Mouse (Mus musculus) ES-Bruce4 (cell line): Measurements from ENCODE around the gene Nfe2. TPM values are rescaled to one million over a fixed set of nuclear protein-coding genes. Genes with fewer than 3 reads are reported as not detected.
A peak's percentile ranks its signal among the peaks of the same experiment; 100 is the strongest.

ENCODE experiments used
- H3K27ac ChIP-seq: 2 replicates; pipeline ENCODE4 v1.5.1; 2012; ENCODE audit warnings: low read length, inconsistent platforms; ENCODE audit not compliant: insufficient read depth
- H3K27me3 ChIP-seq: 2 replicates; pipeline ENCODE4 v1.6.1; 2012; ENCODE audit warnings: mild to moderate bottlenecking, low read length, inconsistent platforms; ENCODE audit not compliant: control insufficient read depth, poor library complexity, insufficient read depth, severe bottlenecking
- H3K36me3 ChIP-seq: 2 replicates; pipeline ENCODE4 v1.6.1; 2012; ENCODE audit warnings: inconsistent platforms, mild to moderate bottlenecking, low read length, moderate library complexity; ENCODE audit not compliant: control insufficient read depth, poor library complexity, insufficient read depth, severe bottlenecking
- H3K4me1 ChIP-seq: one replicate; pipeline ENCODE4 v1.8.1; 2011; ENCODE audit warnings: low read length; ENCODE audit not compliant: control insufficient read depth, insufficient read depth
- H3K4me3 ChIP-seq: 2 replicates; pipeline ENCODE4 v1.5.1; 2011; ENCODE audit warnings: low read depth, mild to moderate bottlenecking, low read length
- H3K9ac ChIP-seq: 2 replicates; pipeline ENCODE4 v1.6.1; 2012; ENCODE audit warnings: low read depth, mild to moderate bottlenecking, inconsistent platforms; ENCODE audit not compliant: poor library complexity, severe bottlenecking
- H3K9me3 ChIP-seq: replicated peaks from 2 replicates; pipeline ENCODE4 v1.6.1; 2012; ENCODE audit warnings: mild to moderate bottlenecking, low read length, inconsistent platforms; ENCODE audit not compliant: control insufficient read depth, poor library complexity, insufficient read depth, severe bottlenecking
- CTCF ChIP-seq: IDR thresholded peaks from one replicate; pipeline ENCODE4 v1.8.1; 2011; ENCODE audit warnings: low read depth, low read length
- EP300 ChIP-seq: IDR thresholded peaks from 2 replicates; pipeline ENCODE4 v1.6.1; 2011; ENCODE audit warnings: low read depth, low read length; ENCODE audit not compliant: insufficient read depth
- POLR2A ChIP-seq: IDR thresholded peaks from one replicate; pipeline ENCODE4 v1.8.1; 2011; ENCODE audit warnings: low read length; ENCODE audit not compliant: insufficient read depth
- polyA plus RNA-seq: library from polyadenylated mRNA; stranded (reverse); fragments of >200 nt; gene quantifications from 2 replicates; pipeline ENCODE4 v1.2.4, GENCODE M21; 2011; ENCODE audit warnings: low read depth; ENCODE audit not compliant: missing spikeins, insufficient read depth, insufficient read length

Nfe2 gene
- polyA plus RNA-seq, 1 experiment, result not detected

DNA sequence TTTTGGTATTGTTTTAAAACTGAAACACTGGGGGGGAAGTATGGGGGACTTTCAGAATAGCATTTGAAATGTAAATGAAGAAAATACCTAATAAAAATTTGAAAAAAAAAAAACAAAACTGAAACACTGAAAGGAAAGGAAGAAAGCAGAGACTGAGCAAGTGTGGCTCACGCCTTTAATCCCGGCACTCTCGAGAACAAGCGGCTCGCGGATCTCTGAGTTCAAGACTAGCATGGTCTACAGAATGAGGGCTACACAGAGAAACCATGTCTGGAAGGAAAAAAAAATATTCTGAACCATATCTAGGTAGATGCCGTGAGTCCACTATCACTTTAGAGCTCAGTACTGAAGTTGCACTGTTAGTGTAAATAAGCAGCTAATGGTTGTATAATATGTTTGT is 20.9 kb downstream of the Nfe2 start:
- no peak overlapping the region; the same call in 1 of the 2 replicates for H3K4me3 ChIP-seq
- H3K4me1 ChIP-seq, result no peaks in the 10 kb centered on the region
- peaks cover 20% of the 10 kb centered on the region for H3K36me3 ChIP-seq
- no peak overlapping the region for H3K27ac ChIP-seq
- peak overlapping the region; percentile 48; the same call in 1 of the 2 replicates for H3K9ac ChIP-seq
- no peaks in the 10 kb centered on the region for H3K9me3 ChIP-seq
- no peak for TF ChIP-seq POLR2A
- no peaks in the 10 kb centered on the region for H3K27me3 ChIP-seq

DNA sequence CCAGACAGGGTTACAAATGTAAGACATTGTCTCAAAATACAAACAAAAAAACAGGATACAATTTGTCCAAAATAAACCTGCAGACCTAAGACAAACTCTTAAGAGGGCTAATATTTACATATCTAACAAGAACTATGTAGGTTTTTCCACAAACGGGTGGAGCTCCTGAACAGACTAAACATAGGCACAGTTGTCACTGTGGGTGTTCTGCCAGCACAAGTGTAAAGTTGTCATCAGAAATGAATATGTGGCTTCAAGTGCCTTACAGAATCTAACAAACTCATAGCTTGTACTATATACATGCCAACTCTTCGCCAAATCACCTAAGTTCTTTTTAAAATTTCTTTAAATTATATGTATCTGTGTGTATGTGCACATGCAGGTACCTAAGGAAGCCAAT is 25.1 kb downstream of the Nfe2 start:
- no peak overlapping the region for H3K9ac ChIP-seq
- peaks cover 6% of the 10 kb centered on the region for H3K36me3 ChIP-seq

DNA sequence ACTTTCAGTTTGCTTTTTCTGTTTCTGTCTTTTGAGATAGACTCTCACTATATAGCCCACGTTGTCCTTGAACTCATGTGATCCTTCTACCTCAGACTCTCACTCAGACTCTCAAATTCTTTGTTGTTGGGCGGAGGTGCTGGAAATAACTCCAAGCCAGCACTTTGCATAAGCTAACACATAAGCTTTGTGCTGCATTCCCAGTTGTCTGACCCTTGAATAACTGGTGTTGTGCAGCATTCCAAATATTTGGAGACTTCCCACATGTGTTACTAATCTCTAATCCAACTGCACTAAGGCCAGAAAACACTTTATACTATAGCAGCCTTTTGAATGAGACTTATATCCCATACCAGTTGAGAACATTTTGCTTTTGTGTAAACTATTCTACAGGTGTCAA is 29.3 kb downstream of the Nfe2 start:
- Histone ChIP-seq H3K9ac (no peak overlapping the region), H3K27me3 (no peaks in the 10 kb centered on the region), H3K4me3 (no peak overlapping the region), H3K9me3 (no peaks in the 10 kb centered on the region), H3K36me3 (peaks cover 3% of the 10 kb centered on the region), H3K27ac (peak overlapping the region; percentile 54; the same call in 1 of the 2 replicates), H3K4me1 (no peaks in the 10 kb centered on the region)
- no peak for TF ChIP-seq POLR2A
- TF ChIP-seq EP300, result no peak
- TF ChIP-seq CTCF, result no peak

More for the DNA sequence above, 25.1 kb downstream of the Nfe2 start:
- no peak overlapping the region for H3K27ac ChIP-seq
- H3K9me3 ChIP-seq, result no peaks in the 10 kb centered on the region
- no peaks in the 10 kb centered on the region for H3K4me1 ChIP-seq
- no peak overlapping the region for H3K4me3 ChIP-seq
- H3K27me3 ChIP-seq, result no peaks in the 10 kb centered on the region
- TF ChIP-seq EP300 (no peak), CTCF (no peak), POLR2A (no peak)

DNA sequence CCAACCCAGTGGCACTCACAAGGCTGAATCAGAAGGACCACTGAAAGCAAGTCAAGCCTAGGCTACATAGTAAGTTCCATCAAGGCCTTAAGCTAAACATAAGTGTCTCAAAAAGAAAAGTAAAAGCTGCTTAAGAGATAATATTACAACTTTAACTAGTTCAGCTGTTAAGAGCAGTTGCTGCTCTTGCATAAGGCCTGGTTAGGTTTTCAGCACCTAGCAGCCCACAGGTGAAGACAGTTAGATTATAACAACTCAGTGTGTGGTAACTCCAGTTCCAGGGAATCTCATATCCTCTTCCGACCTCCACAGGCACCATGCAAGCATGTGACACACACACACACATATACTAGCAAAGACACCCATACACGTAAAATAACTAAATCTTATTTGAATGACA is 30.6 kb downstream of the Nfe2 start:
- H3K36me3 ChIP-seq, result peaks cover 1% of the 10 kb centered on the region
- H3K9ac ChIP-seq, result no peak overlapping the region
- H3K4me3 ChIP-seq, result no peak overlapping the region
- H3K27me3 ChIP-seq, result no peaks in the 10 kb centered on the region
- H3K4me1 ChIP-seq, result no peaks in the 10 kb centered on the region
- peak overlapping the region; percentile 24; the same call in 1 of the 2 replicates for H3K27ac ChIP-seq
- no peaks in the 10 kb centered on the region for H3K9me3 ChIP-seq
- TF ChIP-seq CTCF (no peak), POLR2A (no peak)

DNA sequence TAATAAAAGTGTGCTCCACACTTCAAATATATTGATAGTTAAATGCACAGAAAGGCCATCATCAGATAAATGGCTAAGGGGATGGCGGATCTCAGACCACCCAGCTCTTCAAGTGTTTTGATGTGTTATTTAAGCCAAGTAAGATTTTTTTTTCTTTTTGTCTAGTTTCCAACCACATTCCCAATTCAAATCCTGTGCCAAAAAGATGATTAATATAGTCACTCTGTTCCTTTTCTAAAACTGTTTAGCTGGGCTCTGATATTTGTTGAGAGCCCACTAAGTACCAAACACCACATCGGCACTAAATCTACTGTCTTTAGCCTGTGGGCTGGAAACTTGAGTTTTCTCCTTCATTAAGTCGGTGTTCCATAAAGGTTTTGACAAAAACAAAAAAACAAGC is 31.2 kb downstream of the Nfe2 start:
- no peaks in the 10 kb centered on the region; the same call in 1 of the 2 replicates for H3K36me3 ChIP-seq
- no peak for TF ChIP-seq CTCF
- no peak for TF ChIP-seq EP300
- TF ChIP-seq POLR2A, result no peak
- H3K9me3 ChIP-seq, result no peaks in the 10 kb centered on the region
- no peak overlapping the region for H3K4me3 ChIP-seq
- no peaks in the 10 kb centered on the region for H3K27me3 ChIP-seq
- no peak overlapping the region for H3K9ac ChIP-seq
- peak overlapping the region; percentile 24; the same call in 1 of the 2 replicates for H3K27ac ChIP-seq
- no peaks in the 10 kb centered on the region for H3K4me1 ChIP-seq

DNA sequence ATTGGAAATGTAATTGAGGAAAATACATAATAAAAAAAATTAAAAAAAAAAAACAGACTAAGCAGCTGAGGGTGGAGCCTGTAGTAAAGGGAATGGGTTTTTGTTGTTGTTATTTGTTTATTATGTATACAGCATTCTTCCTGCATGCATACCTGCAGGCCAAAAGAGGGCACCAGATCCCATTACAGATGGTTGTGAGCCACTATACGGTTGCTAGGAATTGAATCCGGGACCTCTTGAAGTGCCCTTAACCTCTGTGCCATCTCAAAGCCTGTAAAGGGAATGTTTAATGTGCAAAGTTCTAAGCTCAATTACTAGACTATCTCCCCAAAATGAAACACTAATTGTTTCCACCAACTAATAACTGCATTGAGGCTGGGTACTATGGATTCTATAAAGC is 34.0 kb downstream of the Nfe2 start:
- no peak overlapping the region for H3K9ac ChIP-seq
- TF ChIP-seq POLR2A, result no peak
- no peak for TF ChIP-seq CTCF
- no peak for TF ChIP-seq EP300
- H3K27me3 ChIP-seq, result no peaks in the 10 kb centered on the region
- H3K4me3 ChIP-seq, result no peak overlapping the region
- H3K36me3 ChIP-seq, result peaks cover 10% of the 10 kb centered on the region
- no peaks in the 10 kb centered on the region for H3K9me3 ChIP-seq
- H3K4me1 ChIP-seq, result no peaks in the 10 kb centered on the region
- no peak overlapping the region for H3K27ac ChIP-seq
